Mouse (Mus musculus) heart, adult 9 months (tissue): ENCODE measurements at regions not wholly inside any gene's neighbourhood (a gene's known extent, or its start where the extent isn't known, plus 50 kb on each side); places are given as distances from the start of the nearest gene placed in this dataset.

Experiments used
- DNase-seq, 2 experiments: peaks; one replicate each; pipeline ENCODE4 v3.0.0; 2022; ENCODE audit warnings: low spot score in 2 of 2

DNA sequence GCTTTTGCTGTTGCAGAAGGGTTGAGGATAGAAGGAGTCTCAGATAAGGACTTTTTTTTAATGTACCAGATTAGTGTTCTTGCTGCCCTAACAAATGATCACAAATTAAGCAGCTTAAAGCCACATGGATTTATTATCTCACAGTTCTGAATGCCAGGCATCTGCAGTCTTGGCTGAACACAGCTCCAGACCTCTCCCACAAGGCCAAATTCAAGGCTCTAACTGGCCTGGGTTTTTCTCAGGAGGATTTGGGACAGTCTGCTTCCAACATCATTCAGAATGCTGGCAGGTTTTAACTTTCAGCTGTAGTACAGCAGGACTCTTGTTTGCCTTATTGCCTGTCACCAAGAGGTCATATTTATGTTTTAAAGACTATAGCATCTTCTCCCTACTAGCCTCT lies 329.7 kb upstream of the Chrm2 start:
- no peak for DNase-seq

DNA sequence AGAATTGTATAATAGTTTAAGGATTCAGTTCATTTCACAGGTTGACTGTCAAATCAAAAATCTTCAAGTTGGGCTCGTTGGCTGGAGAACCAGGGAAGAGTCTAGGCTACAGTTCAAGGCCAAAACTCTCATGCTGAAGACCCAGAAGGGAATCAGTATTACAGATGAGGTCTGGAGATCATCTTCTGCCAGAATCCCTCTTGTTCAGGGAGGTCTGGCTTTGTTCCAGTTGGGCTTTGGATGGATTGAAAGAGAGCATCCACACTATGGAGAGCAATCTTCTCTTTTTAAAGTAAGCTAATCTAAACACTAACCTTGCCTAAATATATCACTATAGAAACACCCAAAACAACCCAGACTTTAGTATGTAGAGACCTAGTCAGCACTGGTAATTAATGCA lies 327.5 kb upstream of the Chrm2 start:
- DNase-seq, result no peak

DNA sequence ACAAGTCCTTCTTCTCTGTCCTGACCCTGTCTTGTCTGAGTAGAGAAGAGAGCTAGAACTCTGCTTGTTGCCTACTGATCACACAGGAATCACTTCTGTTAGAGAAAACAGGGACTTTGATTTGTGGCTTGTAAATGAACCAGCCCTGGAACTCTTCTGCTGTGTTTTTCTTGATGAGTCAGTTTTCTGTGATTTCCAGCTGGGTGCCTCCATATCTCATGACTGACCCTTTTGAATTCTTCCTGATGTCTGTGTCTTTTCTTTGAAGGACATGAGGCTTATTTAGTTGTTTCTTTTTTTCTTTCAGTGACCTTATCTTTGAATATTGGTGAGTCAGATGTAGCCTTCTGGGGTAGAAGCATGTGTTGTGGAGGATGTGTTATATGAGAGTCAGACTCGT lies 323.0 kb upstream of the Chrm2 start:
- DNase-seq, result no peak

DNA sequence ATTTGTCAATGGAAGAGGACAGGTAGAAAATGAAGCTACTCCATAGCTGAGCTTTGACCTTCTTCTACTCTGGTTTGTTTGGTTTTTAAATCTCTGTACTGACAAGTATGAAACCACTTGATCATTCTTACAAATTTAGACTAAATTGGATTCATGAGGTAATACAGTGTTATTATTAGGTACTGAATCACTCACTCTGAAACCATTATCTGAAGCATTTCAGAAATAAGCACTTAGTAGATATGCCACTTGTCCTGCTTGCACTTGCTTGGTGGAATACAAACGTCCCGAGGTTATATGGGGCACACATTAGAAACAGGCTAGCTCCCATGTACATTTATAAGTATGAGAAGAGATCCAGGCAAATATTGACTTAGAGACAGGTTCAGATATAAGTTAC lies 319.2 kb upstream of the Chrm2 start:
- DNase-seq, result peak in 1 of 2 experiments; percentile 10

DNA sequence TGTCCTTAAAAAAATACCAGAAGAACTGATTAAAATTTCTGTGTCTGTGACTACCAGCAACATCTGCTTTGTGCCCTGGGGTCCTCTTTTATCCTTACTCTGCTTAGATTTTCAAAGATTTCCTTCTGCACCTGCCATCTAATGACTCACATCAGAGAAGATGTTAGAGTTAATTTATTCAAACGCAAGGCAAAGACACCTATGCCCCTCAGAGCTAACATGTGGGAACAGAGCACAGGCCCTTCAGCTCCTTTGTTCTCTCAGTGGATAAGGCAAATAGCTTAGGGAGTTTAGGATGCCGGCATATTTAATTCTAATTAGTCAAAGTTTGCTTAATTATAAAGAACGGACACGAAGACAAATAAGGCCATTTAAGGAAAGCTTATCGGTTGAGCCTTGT lies 308.3 kb upstream of the Chrm2 start:
- no peak for DNase-seq

DNA sequence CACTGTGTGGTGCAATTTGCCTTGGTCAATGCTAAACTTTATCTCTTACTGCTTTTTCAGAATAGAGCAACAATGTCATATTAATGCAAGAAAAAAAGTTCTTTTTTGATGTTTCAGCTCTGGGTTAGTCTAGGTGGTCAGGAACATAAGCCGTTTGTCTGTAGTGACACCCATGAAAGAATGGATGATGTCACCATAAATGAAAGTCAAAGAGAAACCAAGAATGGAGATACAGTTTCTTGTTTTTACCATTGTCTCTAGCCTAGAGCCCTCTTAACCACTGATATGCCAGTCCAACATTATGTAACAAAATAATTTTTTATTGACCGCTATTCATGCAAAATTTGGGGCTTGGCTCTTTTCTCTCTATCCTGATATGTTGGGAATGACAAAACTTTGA lies 294.3 kb upstream of the Chrm2 start:
- DNase-seq, result no peak

DNA sequence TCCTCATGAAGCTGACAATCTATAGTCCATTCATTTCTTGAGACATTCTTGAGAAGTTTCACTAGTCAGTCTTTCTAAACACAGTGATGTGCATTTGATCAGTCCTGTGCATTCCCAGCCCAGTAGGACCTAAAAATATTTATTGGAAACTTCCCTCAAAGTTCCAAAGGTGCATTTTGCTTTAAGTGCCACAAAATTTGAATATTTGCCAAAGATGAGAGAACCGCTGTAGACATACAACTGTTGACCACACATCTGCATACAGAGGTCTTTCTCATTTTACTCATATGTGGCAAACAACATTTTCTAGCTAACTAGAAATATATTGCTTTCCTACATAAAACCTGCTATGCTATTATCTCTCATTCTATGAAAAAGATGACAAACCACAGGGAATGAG lies 293.8 kb upstream of the Chrm2 start:
- DNase-seq, result no peak

DNA sequence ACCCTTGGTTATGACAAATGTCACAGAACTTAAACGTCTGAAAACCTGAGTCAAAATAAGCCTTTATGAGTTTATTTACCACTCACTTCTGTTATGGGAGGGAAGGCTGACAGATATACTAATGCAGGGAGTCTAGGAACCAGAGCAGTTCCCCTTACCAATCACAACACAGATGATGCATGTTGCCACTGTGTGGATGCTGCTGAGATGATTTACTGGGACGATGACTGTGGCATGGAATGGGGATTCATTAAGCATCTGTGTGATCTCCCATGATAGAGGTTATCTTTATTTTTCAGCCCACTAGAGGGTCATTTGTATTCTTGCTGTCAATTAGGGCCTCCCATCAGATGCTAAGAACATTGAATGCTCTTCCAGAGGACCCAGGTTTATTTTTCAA lies 290.5 kb upstream of the Chrm2 start:
- DNase-seq, result no peak

DNA sequence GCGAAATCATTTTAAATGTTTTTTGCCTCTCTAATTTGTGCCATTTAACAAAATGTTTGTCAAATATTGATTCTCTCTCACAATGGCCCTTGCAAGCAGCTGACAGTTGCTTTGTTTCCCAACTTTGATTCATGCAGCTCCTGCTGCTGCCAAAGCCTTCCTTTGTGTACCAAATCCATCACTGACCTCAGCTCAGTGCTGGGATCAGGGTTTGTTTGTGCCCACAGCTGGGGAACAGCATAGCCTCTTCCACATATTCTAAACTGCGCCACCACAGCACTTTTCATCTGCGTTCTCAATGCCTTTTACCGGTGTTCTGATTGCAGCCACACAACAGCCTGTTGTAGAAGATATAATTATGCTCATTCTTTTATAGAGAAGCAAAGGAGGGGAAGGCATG lies 289.7 kb upstream of the Chrm2 start:
- DNase-seq, result no peak

DNA sequence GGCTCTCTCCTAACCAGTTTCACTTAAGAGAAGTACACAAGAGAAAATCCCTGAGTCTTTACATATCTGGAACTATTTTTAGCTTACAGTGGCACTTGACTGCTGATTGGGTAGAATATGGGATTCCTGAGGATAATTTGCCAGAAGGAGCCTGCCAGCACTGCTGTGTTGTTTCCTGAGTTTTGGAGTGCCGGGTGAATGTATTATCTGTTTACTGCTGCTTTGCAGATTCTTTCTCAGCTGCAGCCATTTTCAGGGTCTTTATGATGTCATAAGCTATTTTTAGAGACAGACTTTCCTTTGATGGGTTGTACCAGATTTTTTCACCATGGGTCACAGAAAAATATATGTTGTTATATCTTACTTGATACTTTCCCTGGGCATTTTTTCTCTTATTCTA lies 279.1 kb upstream of the Chrm2 start:
- peak; percentile 2 to 3 for DNase-seq

DNA sequence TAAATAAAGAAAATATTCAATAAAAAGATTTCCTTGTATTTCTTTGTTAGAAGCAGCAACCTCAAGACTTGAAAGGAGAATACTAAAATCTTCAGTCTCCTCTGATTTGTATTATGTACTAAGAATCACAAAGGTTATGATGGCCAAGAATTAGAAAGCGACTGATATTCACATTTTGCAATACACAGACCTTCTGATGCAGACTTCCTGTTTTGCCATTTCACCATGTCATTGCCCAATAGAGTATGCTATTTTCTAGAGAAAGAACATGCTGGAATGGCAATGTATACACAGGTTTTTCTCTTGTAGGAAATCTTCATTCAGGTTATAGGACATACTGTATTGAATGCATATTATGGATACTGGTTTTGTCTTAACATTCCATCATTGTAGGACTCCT lies 250.7 kb upstream of the Chrm2 start:
- no peak for DNase-seq

DNA sequence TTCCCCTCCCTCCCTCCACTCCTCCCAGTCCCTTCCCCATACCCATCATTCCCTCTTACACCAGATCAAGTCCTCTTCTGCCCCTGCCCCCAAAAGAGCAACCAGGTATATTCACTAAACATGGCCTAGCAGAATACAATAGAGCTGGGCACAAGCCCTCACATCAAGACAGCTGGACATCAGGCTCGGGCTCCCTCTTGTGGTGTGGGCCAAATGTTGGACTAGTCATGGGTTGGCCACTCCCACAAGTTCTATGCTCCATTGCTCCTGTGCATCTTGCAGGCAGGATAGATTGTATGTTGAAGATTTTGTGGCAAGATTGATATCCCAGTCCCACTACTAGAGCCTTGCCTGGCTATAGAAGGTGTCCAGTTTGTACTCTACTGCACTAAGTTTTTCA lies 240.6 kb upstream of the Chrm2 start:
- DNase-seq, result no peak

DNA sequence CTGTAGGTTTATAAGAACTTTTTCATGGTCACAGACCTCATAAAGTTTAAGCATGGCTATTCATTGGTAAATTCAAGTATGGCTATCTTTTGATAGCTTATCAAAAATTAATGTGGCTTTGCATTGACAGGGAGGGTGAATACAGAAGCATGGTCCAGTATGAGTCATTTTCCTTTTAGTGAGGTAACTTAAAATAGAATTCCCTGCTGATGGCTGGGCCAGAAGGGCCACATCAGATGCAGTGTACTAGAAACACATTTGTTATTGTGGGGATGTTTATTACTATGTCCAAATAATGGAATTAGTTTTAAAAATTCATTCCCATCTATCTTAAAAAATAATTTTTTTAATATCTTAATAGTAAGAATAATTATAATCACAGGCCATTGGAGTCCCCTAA lies 213.4 kb upstream of the Chrm2 start:
- no peak for DNase-seq

DNA sequence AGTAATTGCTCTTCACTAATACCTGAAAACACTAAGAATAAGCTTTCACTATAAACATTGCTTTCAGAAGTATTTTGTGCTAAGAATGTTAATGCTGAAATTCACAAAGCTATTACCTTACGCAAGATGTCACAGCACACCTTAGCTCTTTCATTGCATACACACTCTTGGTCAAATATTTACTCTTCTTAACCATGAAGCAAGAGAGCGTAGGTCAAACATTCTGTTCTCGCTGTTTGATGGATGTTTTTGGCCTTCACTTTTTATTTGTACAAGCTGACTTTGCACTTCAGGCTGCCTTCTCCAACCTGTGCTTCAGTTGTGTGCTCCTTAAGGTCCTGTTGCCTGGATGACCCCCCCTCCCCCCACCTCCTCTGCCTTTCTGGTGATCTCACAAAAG lies 212.8 kb upstream of the Chrm2 start:
- no peak for DNase-seq

DNA sequence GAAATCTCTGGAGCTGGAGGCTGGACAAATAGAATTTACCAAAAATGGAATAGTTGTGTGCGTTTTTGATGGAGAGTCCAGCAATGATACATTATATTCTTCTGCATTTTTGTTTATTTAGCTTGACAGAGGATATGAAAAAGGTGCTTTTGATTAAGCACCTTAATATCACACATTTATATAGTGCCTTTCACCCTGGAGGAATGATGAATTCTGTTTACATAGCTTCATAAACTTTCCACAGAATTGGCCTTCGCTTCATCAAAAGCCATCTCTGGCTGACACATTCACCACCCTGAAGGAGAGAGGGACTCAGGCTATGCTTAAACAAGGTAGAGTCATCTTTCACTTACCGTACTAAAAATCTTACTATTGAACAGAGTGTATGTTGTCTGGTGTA lies 208.0 kb upstream of the Chrm2 start:
- DNase-seq, result no peak

DNA sequence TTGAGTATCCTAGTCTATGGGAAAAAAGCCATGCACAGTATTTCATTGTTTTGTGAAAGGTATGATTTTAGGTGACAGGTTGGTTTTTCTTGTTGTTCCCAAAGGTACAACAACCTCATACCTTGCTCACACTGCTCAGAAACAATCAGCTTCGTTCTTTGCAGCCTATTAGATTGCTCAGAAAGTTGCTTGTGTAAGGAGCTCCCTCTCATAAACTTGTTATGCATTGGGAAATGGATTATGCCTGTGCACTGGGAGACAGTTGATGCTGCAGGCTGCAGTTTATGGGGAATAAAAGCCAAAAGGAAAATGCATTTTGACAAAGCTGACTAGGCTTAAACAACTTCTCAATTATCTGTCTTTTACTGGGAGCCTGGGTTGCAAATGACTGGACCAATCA lies 205.2 kb upstream of the Chrm2 start:
- no peak for DNase-seq

DNA sequence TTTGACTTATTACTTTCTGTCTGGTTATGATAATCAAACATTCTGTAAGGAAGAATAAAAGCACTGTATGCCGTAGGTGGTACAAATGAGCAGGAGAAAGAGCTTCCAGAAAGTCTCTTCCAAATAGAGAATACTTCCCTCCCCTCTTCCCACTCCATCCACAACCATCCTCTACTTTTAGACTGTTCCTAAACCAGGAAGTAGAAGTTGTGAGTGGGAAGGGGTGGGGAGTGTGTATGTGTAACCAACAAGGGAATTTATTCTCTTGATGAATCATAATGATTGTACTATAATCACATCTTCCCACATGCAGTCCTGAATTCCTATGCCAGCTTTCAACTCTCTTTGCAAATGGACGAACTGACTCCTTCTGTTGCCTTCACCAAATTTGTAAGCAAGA lies 181.2 kb upstream of the Chrm2 start:
- DNase-seq, result no peak

DNA sequence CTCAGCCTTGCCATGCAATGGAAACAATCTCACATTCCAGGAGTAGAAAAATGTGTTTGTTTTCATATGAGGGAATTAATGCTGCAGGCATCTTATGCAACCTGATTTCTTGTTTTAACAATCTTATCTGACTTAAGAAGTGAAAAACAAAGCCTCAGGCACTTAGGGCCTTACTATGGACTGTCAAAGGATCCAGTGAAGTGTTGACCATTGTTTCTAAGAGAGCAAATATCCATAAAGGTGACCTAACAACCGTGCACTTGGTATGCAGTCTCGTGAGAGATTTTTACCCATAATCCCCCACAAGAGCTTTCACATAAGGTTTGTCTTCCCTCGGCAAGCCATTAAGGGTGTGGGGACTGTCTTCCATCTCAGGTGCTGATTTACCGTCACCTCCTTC lies 166.6 kb upstream of the Chrm2 start:
- DNase-seq, result no peak

DNA sequence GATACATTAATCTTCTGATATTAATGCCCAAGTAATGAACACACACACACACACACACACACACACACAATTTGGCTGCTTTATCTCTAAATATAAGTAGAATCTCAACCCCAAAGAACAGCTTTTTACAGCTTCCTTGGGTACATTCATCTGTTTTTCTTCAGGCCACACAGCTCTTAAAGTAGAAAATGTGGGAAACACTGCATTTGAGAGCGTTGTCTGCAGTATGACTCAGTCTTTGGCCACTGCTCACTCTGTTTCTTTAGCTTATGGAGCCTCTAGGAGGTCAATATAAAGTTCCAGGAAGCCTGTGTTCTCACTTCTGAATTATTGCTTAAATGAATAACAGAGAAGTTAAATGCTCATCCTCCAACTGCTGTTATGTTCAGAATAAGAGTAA lies 153.4 kb upstream of the Chrm2 start:
- DNase-seq, result no peak

DNA sequence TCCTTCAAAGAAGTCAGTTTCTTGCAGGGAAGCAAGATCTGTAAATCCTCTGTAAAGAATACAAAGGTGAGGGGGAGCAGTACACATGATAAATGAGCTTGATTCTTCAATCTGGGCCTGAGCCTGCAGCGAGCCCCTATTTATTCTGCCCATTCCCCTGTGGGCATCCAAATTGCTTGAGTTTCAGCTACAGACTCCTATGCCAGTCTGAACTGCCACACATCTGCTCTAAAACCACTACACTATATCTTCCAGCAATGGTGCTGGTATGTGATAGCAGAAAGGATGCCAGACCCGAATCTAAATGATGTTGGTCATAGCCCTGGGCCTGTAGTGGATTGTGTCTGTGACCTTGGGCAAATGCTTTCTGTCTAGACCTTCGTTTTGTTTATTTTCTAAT lies 140.9 kb upstream of the Chrm2 start:
- DNase-seq, result no peak

DNA sequence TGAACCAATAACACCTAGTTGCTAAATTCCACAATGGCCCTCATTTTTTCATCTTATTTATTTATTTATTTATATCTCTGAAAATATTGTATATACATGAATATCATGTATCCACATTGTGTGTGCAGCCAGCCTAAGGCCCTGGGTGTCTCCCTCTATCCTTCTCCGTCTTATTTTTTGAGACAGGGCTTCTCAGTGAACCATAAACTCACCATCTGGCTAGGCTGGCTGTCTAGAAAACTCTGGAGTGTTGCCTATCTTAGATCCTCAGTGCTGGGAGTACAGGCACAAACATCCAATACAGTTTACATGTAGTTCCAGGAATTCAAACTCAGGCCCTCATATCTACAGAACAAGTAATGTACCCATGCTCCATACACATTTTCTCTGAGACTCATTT lies 139.7 kb upstream of the Chrm2 start:
- no peak for DNase-seq

DNA sequence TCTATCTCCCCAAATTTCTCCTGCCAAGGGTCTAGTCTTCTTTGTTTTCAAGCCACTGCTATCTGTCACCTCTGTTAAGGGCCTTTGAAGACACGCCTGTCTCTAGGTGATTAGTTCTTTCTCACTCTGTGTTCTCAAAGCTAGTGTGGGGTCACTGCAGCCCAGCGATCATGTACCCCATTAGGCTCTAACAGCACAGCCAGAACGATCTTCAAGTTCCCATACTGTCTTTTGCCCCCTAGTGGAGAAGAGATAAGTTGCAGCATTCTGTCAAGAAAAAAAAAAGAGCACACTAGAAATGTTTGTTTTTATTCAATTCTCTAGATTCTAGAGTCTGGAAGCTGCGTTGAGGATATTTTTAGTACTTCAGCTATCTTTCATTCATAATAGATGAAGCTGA lies 138.8 kb upstream of the Chrm2 start:
- no peak for DNase-seq

DNA sequence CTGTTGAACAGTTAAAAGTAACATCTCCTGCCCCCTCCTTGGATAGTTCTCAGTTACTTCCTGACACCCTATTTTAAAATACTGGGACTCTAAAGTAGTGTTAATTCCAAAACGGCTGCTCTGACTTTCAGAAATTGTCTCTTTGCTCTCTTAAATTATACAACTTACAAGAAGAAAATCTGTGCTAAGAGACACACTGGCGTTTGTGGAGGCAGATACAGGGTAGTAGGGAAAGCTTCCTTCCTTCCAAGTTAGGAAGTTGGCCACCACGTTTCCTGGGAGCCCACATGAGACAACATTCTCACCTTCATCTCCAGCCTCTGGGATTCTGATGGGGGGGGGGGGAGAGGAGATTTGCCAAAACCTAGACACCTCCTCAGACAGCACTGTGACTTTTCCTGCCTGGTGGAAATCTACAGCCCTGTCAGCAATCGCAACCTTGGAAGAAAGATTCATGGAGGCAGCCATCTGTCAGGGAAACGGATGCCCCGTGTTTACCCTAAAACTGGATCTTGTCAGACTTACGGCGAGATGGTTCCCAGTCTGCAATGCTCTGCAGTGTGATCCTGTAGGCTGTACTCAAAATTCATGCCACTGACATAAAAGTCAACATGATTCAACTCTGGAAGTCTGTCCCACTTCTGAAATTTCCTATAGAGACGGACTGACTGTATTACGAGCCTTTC lies 121.0 kb upstream of the Chrm2 start:
- DNase-seq, result no peak

DNA sequence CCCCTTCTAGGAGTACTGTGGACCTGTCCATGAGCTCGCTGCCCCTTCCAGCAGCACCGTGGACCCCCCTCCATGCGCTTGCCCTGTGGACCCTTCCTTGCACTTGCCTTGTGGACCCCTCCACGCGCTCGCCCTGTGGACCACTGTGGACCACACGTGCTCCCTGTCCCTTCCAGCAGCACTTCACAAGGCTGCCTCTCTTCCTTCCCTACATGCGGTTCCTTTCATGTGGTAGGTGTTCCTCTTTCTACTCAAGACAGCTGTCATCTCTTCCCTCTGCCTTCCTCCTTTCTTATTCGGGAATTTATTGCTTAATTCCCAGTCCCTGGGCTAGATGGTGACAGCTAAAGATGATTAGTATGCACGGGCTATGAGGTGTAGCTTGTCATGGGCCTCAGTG lies 101.2 kb upstream of the Chrm2 start:
- no peak for DNase-seq

DNA sequence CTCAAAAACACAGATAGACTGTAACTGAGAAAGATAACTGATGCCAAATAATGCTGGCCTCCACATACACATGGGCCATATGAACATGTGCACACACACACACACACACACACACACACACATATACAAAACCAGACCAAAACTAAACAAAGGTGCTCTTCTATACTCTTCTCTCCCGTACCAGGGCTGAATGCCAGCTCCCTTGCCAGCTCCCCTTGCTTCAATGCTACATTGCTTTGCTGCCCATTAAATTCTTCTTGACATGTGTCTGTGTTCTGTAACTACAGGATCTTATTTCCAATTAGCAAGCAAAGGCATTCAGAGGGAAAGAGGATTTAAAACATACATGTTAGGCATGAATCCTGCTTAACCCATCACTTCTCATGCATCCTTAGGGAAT lies 74.3 kb upstream of the Chrm2 start:
- DNase-seq, result no peak
